Mouse (Mus musculus) heart, adult 2 months (tissue): Measurements from ENCODE around the gene Wdr78. TPM values are rescaled to one million over a fixed set of nuclear protein-coding genes. Genes with fewer than 3 reads are reported as not detected.
A peak's percentile ranks its signal among the peaks of the same experiment; 100 is the strongest.

Source experiments
- DNase-seq, 2 experiments: peaks; one replicate each; pipeline ENCODE4 v3.0.0; 2021
- H3K27ac ChIP-seq: fragments of 200-600 bp; 2 replicates; pipeline ENCODE4 v1.8.1; 2022
- H3K27me3 ChIP-seq: fragments of 200-500 bp; 2 replicates; pipeline ENCODE4 v1.6.1; 2012; ENCODE audit warnings: mild to moderate bottlenecking, low read length, inconsistent platforms, mixed read lengths; ENCODE audit not compliant: control insufficient read depth, insufficient read depth
- H3K36me3 ChIP-seq: fragments of 200-500 bp; 2 replicates; pipeline ENCODE4 v1.6.1; 2012; ENCODE audit warnings: low read length, inconsistent platforms; ENCODE audit not compliant: control insufficient read depth, insufficient read depth
- H3K4me1 ChIP-seq: fragments of 200-500 bp; 2 replicates; pipeline ENCODE4 v1.6.1; 2011; ENCODE audit warnings: low read length; ENCODE audit not compliant: control insufficient read depth, insufficient read depth
- H3K4me3 ChIP-seq: fragments of 200-600 bp; 2 replicates; pipeline ENCODE4 v1.8.1; 2022
- H3K79me2 ChIP-seq: fragments of 200-500 bp; replicated peaks from 2 replicates; pipeline ENCODE4 v1.6.1; 2012; ENCODE audit warnings: mild to moderate bottlenecking, inconsistent platforms, low read length, moderate library complexity, mixed read lengths; ENCODE audit not compliant: control insufficient read depth, insufficient read depth
- H3K9ac ChIP-seq: fragments of 200-500 bp; 2 replicates; pipeline ENCODE4 v1.6.1; 2012; ENCODE audit warnings: low read depth, mild to moderate bottlenecking, control low read depth, inconsistent platforms, low read length, mixed read lengths
- CTCF ChIP-seq: fragments of 200-600 bp; IDR thresholded peaks from 2 replicates; pipeline ENCODE4 v1.8.1; 2022; ENCODE audit warnings: antibody characterized with exemption, mild to moderate bottlenecking, moderate library complexity
- EP300 ChIP-seq: fragments of 200-500 bp; IDR thresholded peaks from 2 replicates; pipeline ENCODE4 v1.6.1; 2011; ENCODE audit warnings: low read depth, low read length, control low read depth; ENCODE audit not compliant: insufficient read depth
- POLR2A ChIP-seq: fragments of 200-500 bp; IDR thresholded peaks from 2 replicates; pipeline ENCODE4 v1.6.1; 2011; ENCODE audit warnings: mild to moderate bottlenecking, low read depth, low read length, control low read depth; ENCODE audit not compliant: insufficient read depth
- WGBS: fragments of 180-500 bp; shearing (Covaris S2); methylation state at CpG from one replicate; pipeline ENCODE4 v1.1.7; 2018; 5-methylcytosine and 5-hydroxymethylcytosine counted together
- intact Hi-C: fragments of 180-260 bp; cut with DNase I; formaldehyde crosslinking; loops from one replicate; pipeline ENCODE4 v1.15.1; 2025
- polyA plus RNA-seq: library from polyadenylated mRNA; depleted of rRNA; stranded (reverse); fragments of >200 nt; gene quantifications from 2 replicates; pipeline ENCODE4 v1.2.3, GENCODE M21; 2012
- total RNA-seq, 2 experiments: library from RNA; stranded (reverse); gene quantifications; 2 replicates each; pipeline ENCODE4 v1.2.3; 2021

Wdr78 gene
- total and polyA plus RNA-seq, 3 experiments = 0.37 to 1.3 (median 1.1) TPM

DNA sequence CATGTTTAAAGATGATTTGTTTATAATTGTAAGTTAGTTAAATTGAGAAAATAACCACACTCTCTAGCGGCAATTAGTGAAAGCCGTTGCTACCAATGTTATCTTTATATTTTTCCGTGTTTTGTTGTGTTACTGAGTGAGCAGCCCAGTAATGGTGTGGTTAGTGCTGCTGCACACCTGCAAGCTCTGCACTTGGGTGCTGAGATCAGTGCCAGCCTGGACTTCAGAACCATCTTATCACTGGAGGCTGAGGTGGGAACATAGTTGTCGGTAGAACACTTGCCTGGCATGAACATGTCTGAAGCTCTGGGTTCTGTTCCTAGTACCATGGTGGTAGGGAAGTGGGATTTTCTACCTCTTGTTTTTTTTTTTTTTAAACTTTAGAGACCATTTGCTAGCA lies 12.2 kb upstream of the Wdr78 start:
- 60% methylated on average over 4 of the region's 4 CpGs for WGBS
- no peak for DNase-seq
- peaks cover 18% of the 10 kb centered on the region for H3K36me3 ChIP-seq
- H3K79me2 ChIP-seq = peaks cover 5% of the 10 kb centered on the region; the same call in 1 of the 2 replicates
- intact Hi-C loops = no loop called here
- peaks cover 8% of the 10 kb centered on the region for H3K4me1 ChIP-seq
- no peaks in the 10 kb centered on the region for H3K27me3 ChIP-seq
- H3K27ac ChIP-seq = no peak overlapping the region
- TF ChIP-seq EP300 (no peak), POLR2A (no peak), CTCF (no peak)
- H3K4me3 ChIP-seq = no peak overlapping the region
- H3K9ac ChIP-seq = no peak overlapping the region

DNA sequence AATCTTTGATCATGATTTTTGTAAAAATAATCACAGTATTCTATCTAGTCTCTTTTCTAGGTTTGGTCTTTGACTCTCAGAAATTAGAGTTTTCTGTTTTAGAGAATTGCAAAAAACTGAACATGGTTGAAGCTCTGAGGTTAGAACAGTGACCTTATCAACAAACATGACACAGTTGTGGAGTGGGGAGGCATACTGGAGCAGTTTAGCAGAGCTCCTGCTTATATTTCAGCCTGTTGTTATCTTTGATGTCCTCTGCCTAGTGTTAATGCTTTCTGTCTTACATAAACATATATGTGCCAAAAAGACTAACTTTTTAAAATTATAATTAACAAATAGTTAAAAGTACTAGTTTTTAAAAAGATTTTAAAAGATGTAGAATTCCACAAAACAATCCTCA lies 9.3 kb upstream of the Wdr78 start:
- intact Hi-C loops = loop anchor here (5.0 kb wide), 1 partner anchor 89 kb away; no protein-coding TSS in a partner anchor
- DNase-seq = no peak
- TF ChIP-seq EP300 = no peak
- TF ChIP-seq CTCF = no peak
- TF ChIP-seq POLR2A = no peak
- no peak overlapping the region for H3K27ac ChIP-seq
- peaks cover 25% of the 10 kb centered on the region for H3K36me3 ChIP-seq
- no peak overlapping the region for H3K4me3 ChIP-seq
- H3K9ac ChIP-seq = no peak overlapping the region
- no peaks in the 10 kb centered on the region for H3K27me3 ChIP-seq
- peaks cover 12% of the 10 kb centered on the region for H3K4me1 ChIP-seq
- peaks cover 6% of the 10 kb centered on the region; the same call in 1 of the 2 replicates for H3K79me2 ChIP-seq

GRCm38 (mm10) chr4:103123086-103123485 lies 8.7 kb upstream of the Wdr78 start:
- no peak for DNase-seq
- peak overlapping the region; percentile 15 for H3K27ac ChIP-seq
- 4% methylated on average over 2 of the region's 2 CpGs for WGBS
- H3K4me3 ChIP-seq = no peak overlapping the region
- peaks cover 6% of the 10 kb centered on the region; the same call in 1 of the 2 replicates for H3K79me2 ChIP-seq
- peak overlapping the region; percentile 54; the same call in 1 of the 2 replicates for H3K9ac ChIP-seq
- TF ChIP-seq EP300 = no peak
- TF ChIP-seq CTCF = no peak
- peak; percentile 14; the same call in 1 of the 2 replicates for TF ChIP-seq POLR2A
- intact Hi-C loops = loop anchor here (5.0 kb wide), 1 partner anchor 89 kb away; no protein-coding TSS in a partner anchor
- no peaks in the 10 kb centered on the region for H3K27me3 ChIP-seq
- peaks cover 12% of the 10 kb centered on the region for H3K4me1 ChIP-seq
- H3K36me3 ChIP-seq = peaks cover 26% of the 10 kb centered on the region

DNA sequence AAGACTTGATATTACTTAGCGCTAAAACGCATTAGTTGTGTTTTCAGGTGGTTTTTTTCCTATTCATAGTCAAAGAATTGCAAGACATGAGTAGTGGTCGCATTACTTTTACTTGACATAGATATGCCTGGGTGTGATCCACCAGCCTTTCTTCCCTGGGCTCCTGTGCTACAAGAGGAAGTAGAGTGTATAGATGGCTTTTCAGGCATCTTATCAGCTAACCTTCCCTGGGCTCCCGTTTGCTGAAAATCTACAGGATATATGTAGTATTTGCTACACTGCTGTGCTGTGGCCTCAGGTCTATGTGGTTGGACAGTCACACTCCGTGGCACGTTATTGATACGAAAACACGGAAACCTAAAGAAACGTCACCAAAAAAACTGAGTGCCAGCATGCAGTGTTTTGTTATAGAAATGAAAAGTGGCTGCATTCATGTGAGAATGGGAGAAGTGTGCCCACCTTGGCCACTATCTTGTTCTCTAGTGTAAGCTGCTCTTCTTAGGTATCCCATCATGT lies 6.6 kb upstream of the Wdr78 start:
- TF ChIP-seq EP300 (no peak), POLR2A (no peak)
- peaks cover 23% of the 10 kb centered on the region for H3K36me3 ChIP-seq
- H3K4me1 ChIP-seq = peaks cover 9% of the 10 kb centered on the region
- H3K4me3 ChIP-seq = peak overlapping the region; percentile 84
- intact Hi-C loops = loop anchor here (5.0 kb wide), 1 partner anchor 91 kb away; no protein-coding TSS in a partner anchor
- H3K27me3 ChIP-seq = no peaks in the 10 kb centered on the region
- H3K79me2 ChIP-seq = peaks cover 6% of the 10 kb centered on the region; the same call in 1 of the 2 replicates
- H3K27ac ChIP-seq = no peak overlapping the region; the same call in 1 of the 2 replicates
- H3K9ac ChIP-seq = no peak overlapping the region
- no peak for DNase-seq
- 52% methylated on average over 9 of the region's 9 CpGs for WGBS

DNA sequence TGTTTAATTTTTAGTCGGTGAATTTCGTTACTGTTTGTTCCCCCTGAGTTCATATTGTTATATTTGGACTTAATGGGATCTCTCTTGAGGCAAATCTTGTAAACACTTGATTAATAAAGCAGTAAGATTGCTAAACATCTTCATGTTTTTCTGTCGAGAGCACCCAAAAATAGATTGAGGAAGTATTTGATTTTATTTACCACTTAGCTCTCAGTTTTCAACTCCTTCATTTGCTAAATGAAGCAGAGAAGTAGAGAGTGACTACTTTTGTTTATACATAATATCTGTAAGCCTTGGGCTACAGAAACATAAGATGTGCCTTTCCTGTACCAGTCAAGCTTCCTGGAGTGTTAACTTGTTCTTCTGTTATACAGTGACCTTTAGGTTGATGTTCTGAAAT lies 6.0 kb upstream of the Wdr78 start:
- WGBS = 6% methylated on average over 3 of the region's 3 CpGs
- Histone ChIP-seq H3K36me3 (peaks cover 21% of the 10 kb centered on the region), H3K79me2 (peaks cover 7% of the 10 kb centered on the region), H3K4me3 (peak overlapping the region; percentile 84), H3K27ac (peak overlapping the region; percentile 95), H3K9ac (no peak overlapping the region), H3K27me3 (no peaks in the 10 kb centered on the region), H3K4me1 (peaks cover 11% of the 10 kb centered on the region)
- intact Hi-C loops = loop anchor here (5.0 kb wide), 1 partner anchor 92 kb away; no protein-coding TSS in a partner anchor
- no peak for DNase-seq
- TF ChIP-seq POLR2A (no peak), EP300 (no peak), CTCF (no peak)

DNA sequence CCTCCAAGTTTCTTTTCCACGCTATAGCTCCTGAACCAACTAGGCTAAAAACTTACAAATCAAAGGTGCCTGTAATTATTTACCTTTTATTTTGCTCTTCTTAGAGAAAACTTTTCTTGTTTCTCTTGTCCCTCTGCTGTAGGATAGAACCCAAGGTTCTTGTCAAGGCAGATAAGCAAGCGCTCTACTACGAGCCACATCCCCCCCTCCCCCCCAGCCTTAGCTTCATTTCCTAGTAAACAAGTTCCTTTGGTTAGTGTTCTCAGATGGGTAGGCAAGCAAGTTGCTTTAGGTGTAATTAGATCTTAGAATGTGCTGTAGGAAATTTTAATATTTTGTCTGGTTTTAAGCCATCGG lies 5.7 kb upstream of the Wdr78 start:
- Histone ChIP-seq H3K4me3 (peak overlapping the region; percentile 84), H3K27ac (peak overlapping the region; percentile 95), H3K9ac (peak overlapping the region; percentile 82), H3K79me2 (peaks cover 7% of the 10 kb centered on the region), H3K4me1 (peaks cover 12% of the 10 kb centered on the region), H3K36me3 (peaks cover 21% of the 10 kb centered on the region), H3K27me3 (no peaks in the 10 kb centered on the region)
- TF ChIP-seq POLR2A = no peak
- no peak for TF ChIP-seq CTCF
- TF ChIP-seq EP300 = no peak
- intact Hi-C loops = loop anchor here (5.0 kb wide), 1 partner anchor 92 kb away; no protein-coding TSS in a partner anchor
- WGBS = 5% methylated on average over 4 of the region's 4 CpGs
- DNase-seq = no peak
